Mouse (Mus musculus) erythroblast, embryonic 14.5 days (primary cell): Measurements from ENCODE around the gene Pheta1. TPM values are rescaled to one million over a fixed set of nuclear protein-coding genes. Genes with fewer than 3 reads are reported as not detected.

Experiments used
- H3K27me3 ChIP-seq: 2 replicates; pipeline ENCODE4 v1.6.1; 2012; ENCODE audit warnings: inconsistent platforms; ENCODE audit not compliant: control insufficient read depth
- H3K36me3 ChIP-seq: 2 replicates; pipeline ENCODE4 v1.6.1; 2012; ENCODE audit warnings: mild to moderate bottlenecking, inconsistent platforms; ENCODE audit not compliant: control insufficient read depth
- H3K4me1 ChIP-seq: 2 replicates; pipeline ENCODE4 v1.6.1; 2012; ENCODE audit warnings: inconsistent platforms; ENCODE audit not compliant: control insufficient read depth
- H3K4me3 ChIP-seq: replicated peaks from 2 replicates; pipeline ENCODE3; 2012; ENCODE audit warnings: moderate library complexity, mild to moderate bottlenecking, inconsistent platforms
- H3K9me3 ChIP-seq: 2 replicates; pipeline ENCODE4 v1.6.1; 2012; ENCODE audit warnings: low read length, inconsistent platforms, mixed read lengths; ENCODE audit not compliant: control insufficient read depth
- GATA1 ChIP-seq: IDR thresholded peaks from 2 replicates; pipeline ENCODE4 v1.6.1; 2012; ENCODE audit warnings: low read length, inconsistent platforms, mixed read lengths
- TAL1 ChIP-seq: IDR thresholded peaks from 3 replicates; pipeline ENCODE4 v1.6.1; 2012; ENCODE audit warnings: low read length, inconsistent platforms, mixed read lengths
- polyA plus RNA-seq: library from polyadenylated mRNA; stranded (reverse); fragments of >175 nt; gene quantifications from 2 replicates; pipeline ENCODE4 v1.2.3, GENCODE M21; 2012

The Pheta1 gene
- 0.16 and 0.17 TPM in 2 replicates for polyA plus RNA-seq

- peaks cover 29% of the 10 kb centered on the region for H3K4me1 ChIP-seq
- H3K36me3 ChIP-seq = peaks cover 20% of the 10 kb centered on the region
- TF ChIP-seq GATA1 (no peak), TAL1 (no peak)
- H3K4me3 ChIP-seq = peak within 1 kb of the TSS; percentile 86
- H3K9me3 ChIP-seq = no peaks in the 10 kb centered on the region
- H3K27me3 ChIP-seq = peaks cover 36% of the 10 kb centered on the region
Measured at GRCm38 (mm10) chr5:121848743-121849142, at the start of gene Pheta1. Gene Pheta1 (plus strand): TSS chr5:121848984.

DNA sequence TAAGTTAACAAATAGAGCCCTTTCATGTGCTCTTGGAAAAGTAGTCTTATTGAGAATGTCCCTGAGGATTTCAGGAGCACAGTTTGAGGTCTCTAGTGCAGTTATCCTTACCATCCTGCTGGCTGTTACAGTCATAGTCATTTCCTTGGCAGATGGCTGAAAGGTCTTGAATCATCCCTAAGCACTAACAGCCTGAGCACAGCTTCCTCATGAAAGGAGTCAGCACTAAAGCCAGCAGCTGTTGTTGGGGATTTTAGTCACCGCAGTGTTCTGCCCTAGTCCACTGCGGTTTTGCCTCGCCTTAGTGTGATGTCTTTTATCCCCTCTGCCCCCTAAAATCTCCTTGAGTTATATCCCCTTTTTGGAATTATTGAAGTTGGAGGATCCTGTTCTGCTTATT is 41.6 kb upstream of the Pheta1 start:
- peaks cover 86% of the 10 kb centered on the region for H3K36me3 ChIP-seq
- TF ChIP-seq TAL1 = no peak
- TF ChIP-seq GATA1 = no peak
- H3K4me1 ChIP-seq = no peaks in the 10 kb centered on the region; the same call in none of the 2 replicates
- H3K4me3 ChIP-seq = no peak overlapping the region
- H3K27me3 ChIP-seq = no peaks in the 10 kb centered on the region
- no peaks in the 10 kb centered on the region for H3K9me3 ChIP-seq

DNA sequence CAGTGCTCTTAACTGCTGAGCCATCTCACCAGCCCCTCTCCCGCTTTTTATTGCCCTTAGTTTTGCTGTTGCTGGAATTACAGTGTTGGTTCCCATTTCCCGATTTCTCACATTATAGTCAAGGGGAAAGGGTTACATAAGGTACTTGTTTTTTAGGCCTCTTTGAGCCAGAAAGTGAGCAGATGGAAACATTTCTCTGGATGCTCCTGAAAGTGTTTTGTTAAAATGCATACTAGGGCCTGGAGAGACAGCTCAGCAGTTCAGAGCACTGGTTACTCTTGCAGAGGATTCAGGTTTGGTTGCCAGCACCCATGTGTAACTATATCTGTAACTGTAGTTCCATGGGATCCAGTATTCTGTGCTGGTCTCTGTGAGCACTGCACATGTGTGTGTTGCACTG is 40.6 kb upstream of the Pheta1 start:
- Histone ChIP-seq H3K9me3 (no peaks in the 10 kb centered on the region), H3K27me3 (no peaks in the 10 kb centered on the region), H3K36me3 (peaks cover 86% of the 10 kb centered on the region), H3K4me3 (no peak overlapping the region), H3K4me1 (no peaks in the 10 kb centered on the region; the same call in none of the 2 replicates)
- TF ChIP-seq GATA1 (no peak), TAL1 (no peak)

- Histone ChIP-seq H3K4me1 (no peaks in the 10 kb centered on the region; the same call in none of the 2 replicates), H3K36me3 (peaks cover 84% of the 10 kb centered on the region), H3K4me3 (no peak overlapping the region)
Measured at GRCm38 (mm10) chr5:121809667-121810224, 39.0 kb upstream of the Pheta1 start.

GRCm38 (mm10) chr5:121810331-121811151 is 38.2 kb upstream of the Pheta1 start:
- no peak overlapping the region for H3K4me3 ChIP-seq
- H3K36me3 ChIP-seq = peaks cover 85% of the 10 kb centered on the region

More at GRCm38 (mm10) chr5:121809667-121810224, 39.0 kb upstream of the Pheta1 start:
- Histone ChIP-seq H3K27me3 (no peaks in the 10 kb centered on the region), H3K9me3 (no peaks in the 10 kb centered on the region)
- no peak for TF ChIP-seq TAL1

DNA sequence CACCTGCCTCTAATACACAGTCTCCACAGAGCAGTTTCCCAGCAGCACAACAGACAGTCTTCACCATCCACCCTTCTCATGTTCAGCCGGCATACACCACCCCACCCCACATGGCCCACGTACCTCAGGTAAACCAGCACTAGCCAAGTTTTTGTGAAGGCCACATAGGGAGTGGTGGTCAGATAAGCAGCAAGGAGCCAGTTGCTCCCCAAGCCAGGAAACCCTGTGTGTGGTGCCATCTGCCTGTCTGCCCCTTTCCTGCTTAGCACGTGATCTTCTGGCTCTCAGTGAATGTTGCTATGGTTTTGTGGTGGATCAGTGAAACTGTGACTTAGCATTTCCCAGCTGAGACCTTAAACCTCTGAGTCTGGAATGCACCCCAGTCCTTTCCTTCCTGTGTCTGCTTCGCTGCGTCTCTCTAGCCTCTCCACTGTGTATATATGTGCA is 37.3 kb upstream of the Pheta1 start:
- Histone ChIP-seq H3K4me1 (no peaks in the 10 kb centered on the region; the same call in none of the 2 replicates), H3K36me3 (peaks cover 87% of the 10 kb centered on the region), H3K9me3 (no peaks in the 10 kb centered on the region), H3K4me3 (no peak overlapping the region), H3K27me3 (no peaks in the 10 kb centered on the region)
- TF ChIP-seq GATA1 (no peak), TAL1 (no peak)

More at GRCm38 (mm10) chr5:121810331-121811151, 38.2 kb upstream of the Pheta1 start:
- no peak for TF ChIP-seq TAL1
- TF ChIP-seq GATA1 = no peak
- Histone ChIP-seq H3K4me1 (no peaks in the 10 kb centered on the region; the same call in none of the 2 replicates), H3K9me3 (no peaks in the 10 kb centered on the region), H3K27me3 (no peaks in the 10 kb centered on the region)

GRCm38 (mm10) chr5:121812526-121813243 is 36.1 kb upstream of the Pheta1 start:
- TF ChIP-seq GATA1 (no peak), TAL1 (no peak)
- H3K9me3 ChIP-seq = no peaks in the 10 kb centered on the region
- peaks cover 91% of the 10 kb centered on the region for H3K36me3 ChIP-seq
- H3K4me3 ChIP-seq = no peak overlapping the region
- no peaks in the 10 kb centered on the region for H3K27me3 ChIP-seq
- no peaks in the 10 kb centered on the region; the same call in none of the 2 replicates for H3K4me1 ChIP-seq

DNA sequence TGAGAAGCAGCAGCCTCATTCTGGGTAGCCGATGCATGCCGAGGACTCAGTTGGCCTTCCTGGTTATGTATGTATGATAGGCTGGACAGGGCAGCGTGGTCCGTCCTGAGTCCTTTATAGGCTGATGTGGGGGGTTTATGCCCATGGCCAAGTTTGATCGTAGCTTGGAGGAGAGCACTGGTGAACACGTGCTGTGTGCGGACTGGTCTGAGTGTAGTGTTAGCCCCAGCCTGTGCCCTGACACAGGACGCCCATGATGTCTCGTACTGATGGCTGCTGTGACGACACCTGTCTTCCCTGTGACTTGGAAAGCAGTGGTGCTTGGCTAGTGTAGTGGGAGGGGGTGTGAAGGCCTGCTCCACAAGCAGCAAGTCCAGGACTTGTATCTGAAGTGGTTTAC is 35.0 kb upstream of the Pheta1 start:
- TF ChIP-seq TAL1 = no peak
- TF ChIP-seq GATA1 = no peak
- Histone ChIP-seq H3K4me3 (no peak overlapping the region), H3K27me3 (no peaks in the 10 kb centered on the region), H3K9me3 (no peaks in the 10 kb centered on the region), H3K4me1 (no peaks in the 10 kb centered on the region; the same call in none of the 2 replicates), H3K36me3 (peaks cover 96% of the 10 kb centered on the region)

DNA sequence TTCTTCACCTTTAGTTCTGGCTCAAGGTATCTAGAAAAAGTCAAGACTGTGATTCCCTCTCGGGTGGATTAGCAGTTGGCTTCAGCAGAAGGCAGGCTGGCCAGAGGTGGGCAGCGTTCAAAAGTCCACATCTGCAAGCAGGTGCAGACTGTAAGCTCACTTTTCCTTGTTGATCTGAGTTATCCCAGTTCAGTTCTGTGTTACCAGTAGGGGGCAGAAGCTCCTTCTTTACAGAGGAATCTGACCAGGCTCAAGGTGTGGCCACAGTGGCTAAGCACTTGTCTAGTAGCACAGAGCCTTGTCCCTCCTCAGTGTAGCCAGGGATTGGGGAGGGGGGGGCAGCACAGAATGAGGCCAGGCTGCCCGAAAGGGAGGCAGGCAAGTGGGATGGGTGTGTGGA is 33.7 kb upstream of the Pheta1 start:
- no peaks in the 10 kb centered on the region; the same call in 1 of the 2 replicates for H3K4me1 ChIP-seq
- TF ChIP-seq GATA1 (no peak), TAL1 (no peak)
- H3K36me3 ChIP-seq = peaks cover 99% of the 10 kb centered on the region
- no peaks in the 10 kb centered on the region for H3K27me3 ChIP-seq
- H3K4me3 ChIP-seq = no peak overlapping the region
- H3K9me3 ChIP-seq = no peaks in the 10 kb centered on the region
